Mouse (Mus musculus) gastrocnemius, postnatal 4 days (tissue): Measurements from ENCODE around the gene Rbfox2. TPM values are rescaled to one million over a fixed set of nuclear protein-coding genes. Genes with fewer than 3 reads are reported as not detected.
"Not testable (repeated sequence)": the region's sequence is repeated elsewhere in the genome, so short reads cannot be mapped to it uniquely, and the experiment has no call there.

Experiments used
- DNase-seq, 2 experiments: peaks; one replicate each; pipeline ENCODE4 v3.0.0; 2021 to 2022; ENCODE audit warnings: low spot score in 2 of 2, mixed read lengths in 2 of 2
- total RNA-seq, 2 experiments: library from RNA; stranded (reverse); gene quantifications; 2 replicates each; pipeline ENCODE4 v1.2.3; 2021

The Rbfox2 gene
- total RNA-seq, 2 experiments from 2014 or later: 289 to 339 TPM

GRCm38 (mm10) chr15:77276300-77276699 lies 30.5 kb downstream of the Rbfox2 start:
- DNase-seq: no peak

GRCm38 (mm10) chr15:77275572-77275971 lies 31.2 kb downstream of the Rbfox2 start:
- DNase-seq: no peak

GRCm38 (mm10) chr15:77273947-77274346 lies 32.9 kb downstream of the Rbfox2 start:
- no peak for DNase-seq

- no peak for DNase-seq
Observed at GRCm38 (mm10) chr15:77271285-77271684, 35.5 kb downstream of the Rbfox2 start.

DNA sequence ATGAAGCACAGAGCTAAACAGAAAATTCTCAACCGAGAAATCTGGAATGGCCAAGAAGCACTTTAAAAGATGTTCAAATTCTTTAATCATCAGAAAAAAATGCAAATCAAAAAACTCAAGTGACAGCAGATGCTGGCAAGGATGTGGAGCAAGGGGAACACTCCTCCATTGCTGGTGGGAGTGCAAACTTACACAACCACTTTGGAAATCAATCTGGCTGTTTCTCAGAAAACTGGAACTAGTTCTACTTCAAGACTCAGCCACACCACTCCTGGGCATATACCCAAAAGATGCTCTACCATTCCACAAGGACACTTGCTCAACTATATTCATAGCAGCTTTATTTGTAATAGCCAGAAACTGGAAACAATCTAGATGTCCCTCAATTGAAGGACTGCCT lies 37.3 kb downstream of the Rbfox2 start:
- not testable (repeated sequence) for DNase-seq

GRCm38 (mm10) chr15:77268415-77268814 lies 38.4 kb downstream of the Rbfox2 start:
- no peak for DNase-seq

- DNase-seq: no peak
Observed at GRCm38 (mm10) chr15:77265318-77265717, 41.5 kb downstream of the Rbfox2 start.

- no peak for DNase-seq
Observed at GRCm38 (mm10) chr15:77264314-77264713, 42.5 kb downstream of the Rbfox2 start.

GRCm38 (mm10) chr15:77262782-77263181 lies 44.0 kb downstream of the Rbfox2 start:
- no peak for DNase-seq

- peak; percentile 51 to 73 for DNase-seq
Observed at GRCm38 (mm10) chr15:77257437-77258229, 49.2 kb downstream of the Rbfox2 start.

DNA sequence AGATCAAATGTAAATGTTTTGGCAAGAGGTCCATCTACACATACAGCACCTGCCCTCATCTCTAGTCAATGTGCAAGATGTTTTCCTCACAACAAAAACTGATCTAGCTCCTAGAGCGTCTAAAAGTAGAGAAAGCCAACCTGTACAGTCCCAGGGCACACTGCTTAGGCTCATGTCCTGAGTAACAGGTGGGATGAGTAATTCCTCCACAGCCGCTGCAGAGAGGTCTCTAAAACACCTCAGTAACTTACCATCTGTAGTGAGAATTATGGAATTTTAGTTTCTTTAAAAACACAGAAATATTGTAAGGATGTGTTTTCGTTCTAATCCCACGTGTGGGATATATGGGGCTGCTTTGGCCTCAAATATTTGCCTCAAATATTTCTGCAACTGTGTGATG lies 50.0 kb downstream of the Rbfox2 start:
- DNase-seq: no peak

GRCm38 (mm10) chr15:77254636-77255035 lies 52.2 kb downstream of the Rbfox2 start:
- DNase-seq: no peak

GRCm38 (mm10) chr15:77254128-77254527 lies 52.7 kb downstream of the Rbfox2 start:
- DNase-seq: peak in 1 of 2 experiments; percentile 32

- no peak for DNase-seq
Observed at GRCm38 (mm10) chr15:77251706-77252105, 55.1 kb downstream of the Rbfox2 start.

- no peak for DNase-seq
Observed at GRCm38 (mm10) chr15:77250806-77251205, 56.0 kb downstream of the Rbfox2 start.

GRCm38 (mm10) chr15:77249421-77249820 lies 57.4 kb downstream of the Rbfox2 start:
- DNase-seq: no peak

DNA sequence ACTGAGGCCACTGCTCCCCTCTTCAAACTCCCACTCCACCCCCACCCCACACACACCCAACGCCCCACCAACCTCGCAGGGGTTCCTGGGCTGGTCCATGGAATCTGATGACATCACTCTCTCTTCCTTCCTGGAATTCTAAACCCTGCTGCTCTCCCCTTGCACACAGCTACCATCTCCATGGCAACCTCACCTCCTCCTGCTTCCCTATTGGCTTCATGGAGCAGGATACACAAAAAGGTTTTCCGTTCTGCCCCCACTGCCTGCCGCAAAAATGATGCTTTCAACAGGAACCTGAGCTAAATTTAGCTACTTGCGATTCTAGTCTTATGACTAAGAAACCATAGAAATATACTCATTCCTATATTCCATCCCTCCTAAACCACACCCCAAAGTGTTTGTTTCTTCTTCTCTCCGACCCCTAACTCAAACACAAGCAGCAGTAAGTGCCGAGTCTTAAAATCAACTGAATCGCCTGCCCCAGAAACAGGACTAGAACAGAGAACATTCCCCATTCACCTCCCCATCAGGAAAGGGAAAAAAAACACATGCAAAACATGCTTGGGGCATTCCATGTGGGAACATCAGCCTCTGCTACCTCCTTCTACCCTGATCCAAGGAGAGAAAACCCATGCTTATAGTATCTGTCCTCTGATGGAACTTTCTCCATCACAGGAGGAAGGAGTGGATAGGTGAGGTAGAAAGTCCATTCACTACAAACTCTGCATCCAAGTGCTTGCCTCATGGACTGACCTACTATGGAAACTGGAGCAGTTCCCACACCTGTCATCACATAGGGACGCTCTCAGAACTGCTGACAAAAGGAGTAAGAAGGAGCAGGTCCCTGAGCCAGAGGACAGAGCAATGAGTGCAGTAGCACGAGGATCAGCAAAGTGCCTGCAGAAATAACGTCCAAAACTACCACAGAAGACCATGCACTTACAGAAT lies 61.1 kb downstream of the Rbfox2 start:
- no peak for DNase-seq

DNA sequence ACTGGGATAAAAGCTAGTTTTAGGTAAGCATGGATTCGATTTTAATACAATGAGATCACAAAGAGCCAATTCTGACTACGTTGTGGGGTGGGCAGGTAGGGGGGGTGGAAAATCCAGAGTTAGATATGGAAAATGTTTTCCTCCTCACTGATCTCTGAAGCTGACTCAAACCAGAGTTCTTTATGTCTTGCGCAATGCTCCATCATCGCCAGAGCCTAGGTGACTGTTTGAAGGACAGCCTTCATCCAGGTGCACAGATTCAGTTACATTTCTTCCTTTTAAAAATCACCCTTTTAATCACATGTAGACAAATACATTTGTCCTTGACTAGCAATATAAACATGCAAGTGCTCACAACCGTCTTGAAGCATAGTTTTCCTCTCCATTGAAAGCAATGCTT lies 62.2 kb downstream of the Rbfox2 start:
- no peak for DNase-seq

DNA sequence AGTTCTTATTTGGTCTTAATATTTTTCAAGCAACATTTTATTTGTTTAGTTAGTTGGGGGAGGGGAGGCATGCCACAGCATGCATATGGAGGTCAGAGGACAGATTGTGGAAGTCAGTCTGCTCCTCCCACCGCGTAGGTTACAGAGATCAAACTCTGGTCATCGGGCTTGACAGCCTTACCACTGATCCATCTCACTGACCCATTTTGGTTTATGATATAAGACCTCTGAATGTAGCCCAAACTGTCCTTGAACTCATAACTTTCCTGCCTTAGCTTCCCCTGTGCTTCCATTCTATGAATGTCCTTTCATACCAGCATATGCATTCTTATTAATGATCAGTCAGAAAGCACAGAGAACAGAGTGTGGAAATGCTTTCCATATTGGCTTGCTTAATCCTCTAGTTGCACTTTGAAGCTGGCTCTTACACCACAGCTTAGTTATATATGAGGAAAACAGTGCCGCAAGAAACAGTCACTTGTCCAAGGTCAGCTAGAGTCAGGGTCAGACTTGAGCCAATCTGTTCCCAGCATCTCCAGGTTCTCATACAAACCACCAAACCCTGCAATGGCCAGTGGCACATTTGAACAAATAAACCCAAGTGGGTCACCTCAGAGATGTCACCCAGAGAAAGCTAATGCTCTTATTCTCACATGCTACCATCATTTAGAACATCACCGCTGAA lies 62.8 kb downstream of the Rbfox2 start:
- no peak for DNase-seq

DNA sequence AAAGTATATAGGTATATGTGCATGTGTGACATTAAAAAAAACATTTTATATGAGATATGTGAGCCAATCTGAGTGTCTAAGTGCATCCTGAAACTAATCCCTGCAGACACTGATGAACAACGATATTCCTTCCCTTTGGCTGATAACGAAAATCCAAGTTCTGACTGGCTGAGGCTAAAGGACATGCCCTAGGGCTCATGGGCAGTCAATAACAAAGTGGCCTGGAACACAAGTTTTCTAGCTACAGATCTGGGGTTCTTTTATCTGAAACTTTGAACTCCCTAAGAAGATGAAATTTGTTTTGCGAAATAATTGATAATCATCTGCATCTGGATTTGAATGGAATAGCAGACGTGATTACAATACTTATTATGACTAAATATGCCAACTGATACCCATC lies 66.2 kb downstream of the Rbfox2 start:
- DNase-seq: no peak

- DNase-seq: no peak
Observed at GRCm38 (mm10) chr15:77239564-77239963, 67.2 kb downstream of the Rbfox2 start.
